Mouse (Mus musculus) frontal cortex, adult (tissue): ENCODE results near the gene Acacb.

ENCODE experiments used
- ATAC-seq: cut with Nextera tagmentation; 2 replicates; pipeline ENCODE4 v1.9.2; 2017; ENCODE audit warnings: mild to moderate bottlenecking, moderate library complexity, mixed read lengths; ENCODE audit not compliant: low TSS enrichment

Acacb gene

DNA sequence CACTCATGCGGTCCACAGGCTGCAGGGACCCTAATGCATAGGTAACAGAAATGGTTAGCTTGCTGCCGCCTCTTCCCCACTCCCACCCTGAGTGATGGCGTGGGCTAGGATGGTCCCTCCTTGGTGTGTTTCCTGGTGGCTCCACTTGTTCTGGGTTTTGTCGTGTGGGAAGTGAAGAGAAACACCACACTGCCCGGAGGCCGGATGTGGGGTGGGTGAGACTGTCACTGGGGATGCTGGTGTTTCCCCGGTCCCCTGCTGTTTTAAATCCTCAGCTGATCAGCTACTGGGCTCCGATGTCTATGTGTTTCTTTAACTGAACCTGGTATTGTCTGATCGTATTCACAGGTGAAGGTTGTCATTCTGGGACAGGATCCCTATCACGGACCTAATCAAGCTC, 10.8 kb upstream of the Acacb start:
- no peak for ATAC-seq

GRCm38 (mm10) chr5:114137481-114138276, 8.7 kb upstream of the Acacb start:
- ATAC-seq = no peak

DNA sequence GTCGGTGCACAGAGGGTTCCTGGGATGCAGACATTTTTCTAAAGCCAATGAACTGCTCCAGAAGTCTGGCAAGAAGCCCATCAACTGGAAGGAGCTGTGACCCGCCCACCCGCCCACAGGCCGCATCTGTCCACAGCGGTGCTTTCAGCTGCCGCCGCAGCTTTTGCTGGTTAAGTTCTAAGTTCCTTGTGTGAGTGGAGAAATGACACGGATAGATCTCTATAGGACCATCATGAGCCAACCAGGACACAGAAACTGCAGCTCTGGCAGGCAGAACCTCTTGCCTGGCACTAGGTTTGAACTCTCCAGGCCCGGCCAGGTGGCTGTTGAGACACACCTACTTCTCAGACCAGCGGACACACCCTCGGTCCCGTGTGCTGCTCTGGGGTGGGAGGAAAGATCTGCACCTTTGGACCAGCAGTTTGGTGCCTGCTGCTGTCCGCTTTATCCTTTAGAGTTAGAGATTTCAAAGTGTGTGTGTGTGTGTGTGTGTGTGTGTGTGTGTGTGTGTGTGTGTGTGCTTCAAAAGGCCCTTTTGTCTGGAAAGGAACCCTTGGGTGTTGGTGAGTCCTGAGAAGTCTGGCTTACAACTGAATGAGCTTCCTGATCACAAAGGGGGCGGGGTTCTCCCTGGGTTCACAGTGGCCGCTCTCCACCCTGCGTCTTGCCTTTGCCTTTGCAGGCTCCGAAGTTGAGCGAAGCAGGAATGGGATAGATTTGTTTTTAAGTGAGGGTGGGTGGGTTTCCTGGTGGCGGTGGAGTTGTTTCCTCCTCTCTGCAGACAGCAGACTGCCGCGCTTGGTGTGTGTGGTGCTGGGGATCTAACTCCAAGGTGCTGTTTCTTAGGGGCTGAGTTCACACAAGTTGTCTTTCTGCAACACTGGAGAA, 7.8 kb upstream of the Acacb start:
- ATAC-seq = no peak

DNA sequence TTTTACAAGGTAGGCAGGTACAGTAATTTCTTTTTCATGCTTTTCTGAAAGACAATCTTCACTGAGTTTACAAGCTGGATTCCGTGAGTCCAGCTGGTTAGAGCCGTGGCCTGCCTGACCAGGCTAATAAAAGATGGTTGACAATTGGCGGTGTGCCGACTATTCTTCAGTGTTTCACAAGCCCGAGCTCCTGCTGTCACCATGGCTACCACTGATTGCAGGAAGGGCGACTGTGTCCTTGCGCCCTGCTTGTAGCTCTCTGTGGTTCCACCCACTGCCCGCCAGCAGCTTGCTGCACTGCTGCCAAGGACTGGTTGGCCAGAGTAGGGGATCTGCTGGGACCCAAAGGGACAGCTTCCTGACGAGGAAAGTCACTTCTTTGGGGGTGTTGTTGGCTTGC, 7.2 kb upstream of the Acacb start:
- ATAC-seq = peak; percentile 85

GRCm38 (mm10) chr5:114147043-114147972, 973 bp downstream of the Acacb start:
- no peak for ATAC-seq

DNA sequence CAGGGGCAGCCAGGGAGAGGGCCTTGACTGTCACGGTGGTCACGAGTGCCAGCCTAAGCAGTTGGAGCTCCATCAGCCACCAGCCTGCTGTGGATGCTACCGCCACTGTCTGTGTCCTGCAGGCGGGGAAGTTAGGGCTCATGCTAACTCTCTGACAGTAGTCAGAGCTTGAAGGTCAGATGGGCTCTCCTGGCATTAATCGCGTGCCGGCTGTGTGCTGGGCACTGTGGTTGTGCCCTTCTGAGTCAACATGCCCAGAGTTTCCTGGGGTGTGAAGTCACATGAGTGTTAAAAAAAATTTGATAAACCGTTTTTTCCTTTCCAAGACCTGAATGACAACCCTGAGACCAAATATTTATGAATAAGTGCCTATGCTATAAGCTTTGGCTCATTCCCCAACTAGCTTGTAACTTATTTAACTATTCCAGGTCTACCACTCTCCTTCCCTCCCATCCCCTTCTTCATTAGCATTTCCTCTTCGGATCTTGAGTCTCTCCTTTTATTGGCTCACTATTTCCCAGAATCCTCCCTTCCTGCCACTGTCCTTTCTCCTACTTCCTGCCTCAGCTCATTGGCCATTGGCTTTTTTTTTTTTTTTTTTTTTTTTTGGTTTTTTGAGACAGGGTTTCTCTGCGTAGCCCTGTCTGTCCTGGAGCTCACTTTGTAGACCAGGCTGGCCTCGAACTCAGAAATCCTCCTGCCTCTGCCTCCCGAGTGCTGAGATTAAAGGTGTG, 6.2 kb downstream of the Acacb start:
- no peak for ATAC-seq

DNA sequence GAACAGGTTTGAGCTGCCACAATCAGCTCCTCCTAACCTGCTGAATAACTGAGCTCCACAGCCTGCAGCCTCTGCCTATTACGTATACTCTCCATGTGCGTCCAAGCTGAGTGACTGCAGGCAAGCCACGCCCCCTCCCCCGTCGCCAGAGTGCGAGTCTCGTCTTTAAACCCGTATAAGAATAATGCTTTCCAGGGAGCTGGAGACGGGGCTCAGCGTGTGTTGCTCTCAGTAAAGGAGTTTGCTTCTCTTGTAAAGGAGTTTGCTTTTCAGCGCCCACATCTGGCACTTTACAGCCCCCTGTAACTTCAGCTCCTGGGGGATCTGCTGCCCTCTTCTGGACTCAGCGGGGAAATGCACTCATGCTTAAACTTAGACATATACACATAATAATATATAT, 7.2 kb downstream of the Acacb start:
- ATAC-seq = no peak

DNA sequence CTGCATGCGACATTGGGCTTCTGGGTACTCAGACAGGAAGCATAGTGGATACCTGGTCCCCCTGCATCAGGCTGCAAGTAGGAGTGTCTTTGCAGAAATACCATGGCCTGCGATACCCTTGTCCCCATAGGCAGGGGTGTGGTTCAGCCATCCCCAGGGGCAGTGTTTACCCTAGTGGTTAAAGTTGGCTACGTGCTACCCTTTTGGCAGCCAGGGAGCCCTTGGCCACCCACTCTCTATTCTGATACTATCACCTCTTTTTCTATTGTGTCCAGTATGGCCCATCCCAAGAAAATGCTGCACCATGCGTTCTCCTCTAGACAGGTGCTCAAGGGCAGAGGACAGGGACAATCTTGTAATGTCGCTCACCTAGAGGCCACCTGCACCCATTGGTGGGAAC, 8.4 kb downstream of the Acacb start:
- no peak for ATAC-seq

DNA sequence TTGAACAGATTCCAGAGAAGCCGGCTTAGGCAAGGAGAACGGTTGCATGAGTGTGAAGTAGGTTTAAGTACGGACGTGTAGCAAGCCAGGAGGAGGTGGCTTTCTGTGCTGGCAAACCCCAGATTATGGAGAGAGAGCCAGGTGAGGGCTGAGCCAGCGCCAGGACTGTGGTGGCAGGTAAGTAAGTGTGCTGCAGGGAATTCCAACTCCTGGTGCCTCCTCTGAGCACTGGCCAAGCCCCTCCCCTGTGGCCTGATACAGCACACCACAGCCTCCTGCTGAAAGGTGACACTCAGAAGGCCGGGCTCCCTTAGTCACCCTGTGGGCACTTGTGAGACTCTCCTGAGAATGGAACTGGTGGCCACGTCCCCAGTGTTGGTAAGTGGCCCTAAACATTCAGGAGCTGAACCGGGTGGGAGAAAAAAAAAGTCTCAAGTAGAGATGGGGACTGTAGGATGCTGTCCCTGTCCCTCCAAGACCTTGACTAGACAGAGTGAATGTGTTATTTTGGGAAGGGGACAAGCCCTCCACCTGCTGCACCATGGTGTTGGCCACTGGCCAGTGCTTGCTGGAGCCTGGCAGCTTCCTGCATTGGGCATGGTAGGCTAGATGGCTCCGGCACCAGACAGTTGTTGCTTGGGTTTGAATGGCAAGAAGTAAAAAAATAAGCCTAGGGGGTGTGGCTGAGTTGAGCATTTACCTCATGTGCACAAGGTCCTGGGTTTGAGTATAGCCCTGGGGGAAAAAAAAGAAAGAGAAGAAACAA, 9.0 kb downstream of the Acacb start:
- no peak for ATAC-seq

DNA sequence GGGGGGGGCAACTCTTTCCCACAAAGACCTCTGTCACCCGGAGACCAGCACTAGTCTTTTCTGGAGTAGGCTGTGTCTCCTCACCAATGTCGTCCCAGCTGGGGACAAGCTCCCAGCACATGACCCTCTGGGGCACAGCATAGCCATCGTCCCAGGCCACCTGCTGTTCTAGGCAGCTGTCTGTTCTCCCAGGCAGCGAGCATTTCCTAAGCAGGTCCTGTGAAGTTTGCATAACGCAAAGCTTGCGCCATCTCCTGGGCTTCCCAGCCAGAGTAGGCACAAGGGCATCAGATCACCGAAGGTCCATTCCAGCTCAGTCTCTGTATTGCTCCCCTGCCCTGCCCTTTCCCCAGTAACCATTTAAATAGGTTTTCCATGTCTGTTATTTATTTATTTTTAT, 10.9 kb downstream of the Acacb start:
- ATAC-seq = no peak

GRCm38 (mm10) chr5:114161424-114161823, 15.1 kb downstream of the Acacb start:
- no peak for ATAC-seq

- no peak for ATAC-seq
Observed at GRCm38 (mm10) chr5:114162106-114162815, 15.9 kb downstream of the Acacb start.

DNA sequence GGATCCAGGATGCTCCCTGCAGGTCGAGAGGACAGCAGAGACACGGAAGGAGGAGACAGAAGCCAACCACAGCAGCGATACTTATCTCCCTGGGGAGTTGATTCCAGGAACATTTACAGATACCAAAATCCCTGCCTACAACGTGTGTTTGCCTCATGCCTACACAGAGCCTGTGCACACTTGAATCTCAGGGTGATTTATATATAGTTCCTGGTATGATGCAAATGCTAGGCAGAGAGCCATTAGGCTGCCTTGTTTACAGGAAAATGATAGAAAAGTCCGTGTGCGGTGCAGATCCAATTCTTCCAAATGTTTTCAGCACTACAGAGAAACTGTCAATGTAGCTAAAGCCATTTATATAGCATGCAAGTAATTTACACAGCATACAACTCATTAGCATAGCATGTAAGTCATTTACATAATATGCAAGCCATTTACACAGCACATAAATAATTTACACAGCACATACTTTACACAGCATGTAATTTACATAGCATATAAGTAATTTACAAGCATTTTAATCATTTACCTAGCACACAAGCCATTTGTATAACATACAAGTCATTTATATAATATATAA, 16.9 kb downstream of the Acacb start:
- ATAC-seq = peak; percentile 89

DNA sequence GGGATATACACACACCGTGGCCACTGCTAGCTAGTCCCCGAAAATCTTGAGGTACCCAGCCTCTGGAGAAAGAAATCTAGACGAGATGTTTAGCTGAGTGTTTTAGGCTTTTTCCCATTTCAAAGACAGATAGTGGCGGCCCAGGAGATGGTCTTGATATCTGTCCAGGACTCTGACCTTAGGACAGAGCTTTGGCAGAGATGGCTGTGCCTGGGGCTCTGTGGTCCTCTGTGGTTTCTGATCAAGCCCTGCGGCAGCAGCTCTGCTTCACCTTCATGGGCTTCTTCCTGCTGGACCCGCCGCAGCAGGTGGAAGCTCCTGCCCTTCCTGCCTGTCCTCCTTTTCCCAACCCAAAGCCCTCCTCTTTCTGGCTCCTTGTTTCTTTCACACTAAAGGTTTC, 24.0 kb downstream of the Acacb start:
- no peak for ATAC-seq

- no peak for ATAC-seq
Observed at GRCm38 (mm10) chr5:114172936-114173335, 26.6 kb downstream of the Acacb start.

DNA sequence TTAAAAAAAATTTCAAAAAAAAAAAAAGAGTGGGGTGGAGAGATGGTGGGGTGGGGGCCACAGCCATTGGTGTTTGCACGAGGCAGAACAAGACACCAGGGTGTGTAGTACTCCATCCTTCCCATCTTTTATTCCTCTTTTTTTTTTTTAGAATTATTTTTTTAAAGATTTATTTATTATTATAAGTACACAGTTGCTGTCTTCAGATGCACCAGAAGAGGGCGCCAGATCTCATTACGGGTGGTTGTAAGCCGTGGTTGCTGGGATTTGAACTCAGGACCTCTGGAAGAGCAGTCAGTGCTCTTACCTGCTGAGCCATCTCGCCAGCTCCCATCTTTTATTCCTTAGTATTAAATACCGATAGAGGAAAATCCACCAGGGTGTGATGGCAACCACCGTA, 27.1 kb downstream of the Acacb start:
- ATAC-seq = no peak

DNA sequence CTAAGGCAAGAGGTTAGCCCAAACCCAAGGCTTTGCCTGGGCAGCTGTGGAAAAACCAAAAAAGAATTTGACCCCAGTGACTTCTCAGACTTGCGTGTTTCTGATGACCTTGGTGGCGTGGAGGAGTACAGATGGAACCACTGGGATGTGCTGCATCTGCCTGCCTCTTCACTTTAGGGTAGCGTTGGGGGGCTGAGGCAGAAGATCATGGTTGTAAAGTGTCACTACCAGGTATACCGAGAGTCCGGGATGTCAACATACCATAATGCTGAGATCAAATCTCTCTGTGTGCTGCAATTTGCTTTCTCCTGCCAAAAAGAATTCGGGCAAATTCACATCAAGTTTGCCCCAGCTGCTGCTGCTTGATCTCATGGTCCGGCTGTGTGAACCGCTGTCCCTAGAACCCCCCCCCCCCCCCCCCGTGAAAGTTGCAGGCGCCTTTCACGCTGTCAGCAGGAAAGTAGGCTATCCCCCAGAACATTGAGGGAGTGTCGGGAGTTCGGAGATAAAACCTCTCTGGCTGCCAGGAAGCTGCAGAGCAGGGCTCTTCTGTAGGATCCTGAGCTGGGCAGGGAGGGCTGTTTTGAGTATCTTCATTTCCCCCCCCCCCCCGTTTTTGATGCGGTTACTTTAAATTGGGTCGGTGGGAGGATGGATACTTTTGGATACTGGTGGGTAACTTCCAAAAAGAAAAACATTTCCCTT, 27.7 kb downstream of the Acacb start:
- ATAC-seq = no peak

DNA sequence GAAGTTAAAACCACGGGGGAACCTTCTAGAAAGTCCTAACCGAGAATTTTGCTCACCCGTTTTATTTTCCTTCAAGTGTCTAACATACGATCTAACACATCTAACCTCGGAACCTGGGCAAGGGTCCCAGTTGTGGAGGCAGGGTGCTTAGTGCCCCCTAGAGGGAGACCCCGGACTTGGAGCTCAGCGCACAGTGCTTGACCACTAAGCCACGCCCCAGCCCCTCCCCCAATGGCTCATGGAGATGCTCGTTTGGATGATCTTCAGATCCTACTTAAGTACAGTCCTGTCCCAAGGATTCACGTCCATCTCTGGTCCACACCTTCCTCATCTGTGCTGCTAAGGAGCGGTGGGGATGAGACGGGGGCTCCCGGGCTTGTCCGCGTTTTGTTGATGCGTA, 28.3 kb downstream of the Acacb start:
- no peak for ATAC-seq
